Mouse (Mus musculus): ENCODE measurements at regions not wholly inside any gene's neighbourhood (a gene's known extent, or its start where the extent isn't known, plus 50 kb on each side); places are given as distances from the start of the nearest gene placed in this dataset.
"Not testable (repeated sequence)": the region's sequence is repeated elsewhere in the genome, so short reads cannot be mapped to it uniquely, and the experiment has no call there.

DNA sequence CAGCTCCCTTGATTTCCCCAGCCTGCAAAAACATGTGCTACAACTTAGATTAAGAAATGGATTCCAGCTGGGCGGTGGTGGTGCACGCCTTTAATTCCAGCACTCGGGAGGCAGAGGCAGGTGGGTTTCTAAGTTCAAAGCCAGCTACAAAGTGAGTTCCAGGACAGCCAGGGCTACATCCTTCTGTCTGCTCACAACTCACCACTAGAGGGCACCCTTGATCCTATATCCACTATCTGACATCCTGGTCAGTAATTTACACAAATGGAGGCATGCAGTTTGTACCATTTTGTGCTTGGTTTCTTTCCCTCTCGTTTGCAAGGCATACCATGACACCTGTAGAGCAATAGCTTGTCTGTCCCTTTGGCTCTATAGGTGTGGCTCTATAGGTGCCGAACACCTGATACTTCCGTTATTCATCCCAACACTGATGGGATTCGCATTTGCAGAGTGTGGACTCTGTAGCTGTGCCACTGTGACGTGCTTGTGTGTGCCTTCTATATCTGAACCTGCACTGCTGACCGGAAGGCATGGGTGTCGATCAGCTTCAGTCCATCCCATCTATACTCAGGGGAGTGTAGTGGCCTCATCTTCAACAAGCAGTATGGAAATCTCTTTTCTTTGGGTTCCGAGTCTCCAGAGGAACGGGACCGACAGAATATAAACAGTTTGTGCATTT is 108.4 kb upstream of the Spata13 start:
- DNase-seq (ENCODE audit: low read depth, low spot score) = peak; percentile 61

GRCm38 (mm10) chr14:60525979-60526378 is 107.8 kb upstream of the Spata13 start:
- no peak for DNase-seq (ENCODE audit: low read depth, low spot score)

DNA sequence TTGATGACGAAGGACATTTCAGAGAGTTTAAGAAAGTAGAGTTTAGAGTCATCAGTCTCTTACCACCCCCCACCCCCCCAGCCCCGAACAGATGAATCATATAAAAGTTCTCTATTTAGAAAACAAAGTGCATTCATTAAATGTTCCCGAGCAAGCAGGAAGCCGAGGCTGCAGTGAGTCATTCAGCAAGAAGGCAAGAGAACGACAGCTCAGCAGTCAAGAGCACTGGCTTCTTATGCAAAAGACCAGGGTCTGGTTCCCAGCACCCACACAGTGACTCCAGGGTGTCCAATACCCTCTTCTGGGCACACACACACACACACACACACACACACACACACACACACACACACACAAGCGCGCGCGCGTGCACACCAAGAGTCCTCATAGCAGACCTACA is 107.0 kb upstream of the Spata13 start:
- no peak for DNase-seq (ENCODE audit: low read depth, low spot score)

DNA sequence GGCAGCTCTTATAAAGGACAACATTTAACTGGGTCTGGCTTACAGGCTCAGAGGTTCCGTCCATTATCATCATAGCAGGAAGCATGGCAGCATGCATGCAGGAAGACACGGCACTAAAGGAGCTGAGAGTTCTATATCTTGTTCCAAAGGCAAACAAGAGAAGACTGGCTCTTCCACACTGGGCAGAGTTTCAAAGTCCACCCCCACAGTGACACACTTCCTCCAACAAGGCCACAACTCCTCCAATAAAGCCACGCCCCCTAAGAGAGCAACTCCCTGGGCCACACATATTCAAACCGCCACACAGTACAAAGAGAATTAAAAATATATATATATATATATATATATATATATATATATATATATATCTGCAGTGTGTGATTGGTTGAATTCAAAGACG is 105.8 kb upstream of the Spata13 start:
- DNase-seq (ENCODE audit: low read depth, low spot score) = no peak

DNA sequence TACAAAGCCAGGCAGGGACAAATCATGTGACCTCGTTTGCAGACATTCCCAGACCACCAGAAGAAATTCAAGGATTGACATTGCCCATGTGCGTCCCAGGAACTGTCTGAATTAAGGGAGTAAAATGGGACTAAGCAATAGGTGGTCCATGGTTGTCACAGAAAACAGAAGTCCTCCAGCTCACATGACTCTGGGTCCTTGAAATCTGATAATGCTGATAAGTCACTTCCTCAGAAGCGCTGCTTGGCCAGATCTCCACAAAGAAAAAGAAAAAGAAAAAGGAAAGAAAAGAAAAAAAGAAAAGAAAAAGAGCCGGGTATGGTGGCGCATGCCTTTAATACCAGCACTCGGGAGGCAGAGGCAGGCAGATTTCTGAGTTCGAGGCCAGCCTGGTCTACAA is 105.3 kb upstream of the Spata13 start:
- DNase-seq (ENCODE audit: low read depth, low spot score) = no peak

DNA sequence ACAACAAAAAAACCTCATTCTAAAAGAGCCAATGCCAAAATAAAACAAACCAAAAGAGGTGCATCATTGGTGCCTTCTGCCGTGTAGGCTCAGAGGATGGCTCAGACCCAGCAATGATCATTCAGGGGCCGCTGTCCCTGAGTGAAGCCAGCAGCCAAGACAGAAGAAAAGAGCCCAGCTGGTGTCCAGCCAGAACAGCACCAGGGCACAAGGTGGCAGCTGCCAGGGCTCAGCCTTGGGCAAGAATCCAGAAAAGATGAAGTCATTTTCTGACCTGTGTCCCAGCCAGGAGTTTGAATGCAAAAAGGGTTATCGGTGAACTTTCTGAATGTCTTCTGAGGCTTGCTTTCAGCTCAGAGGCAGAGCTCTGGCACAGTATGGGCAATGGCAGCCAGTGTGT is 104.8 kb upstream of the Spata13 start:
- no peak for DNase-seq (ENCODE audit: low read depth, low spot score)

- DNase-seq (ENCODE audit: low read depth, low spot score) = no peak
Measured at GRCm38 (mm10) chr14:60529646-60530347, 104.0 kb upstream of the Spata13 start.

DNA sequence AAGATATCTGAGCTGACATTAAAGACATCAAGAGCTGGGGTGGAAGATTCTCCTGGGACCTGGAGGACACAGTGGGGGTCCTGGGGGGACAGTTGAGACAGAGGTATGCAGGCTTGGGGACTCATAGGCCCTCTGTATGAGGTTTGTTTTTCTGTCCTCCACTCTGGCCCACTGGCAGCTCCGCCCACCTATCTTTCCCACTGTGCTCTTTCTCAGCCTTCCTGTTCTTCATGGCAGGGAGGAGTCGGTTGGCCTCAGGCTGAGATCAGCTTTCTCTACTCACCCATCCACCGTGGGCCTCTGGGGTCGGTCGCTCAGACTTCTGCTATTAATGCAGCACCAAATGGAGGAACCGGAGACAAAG is 103.5 kb upstream of the Spata13 start:
- DNase-seq (ENCODE audit: low read depth, low spot score) = no peak

DNA sequence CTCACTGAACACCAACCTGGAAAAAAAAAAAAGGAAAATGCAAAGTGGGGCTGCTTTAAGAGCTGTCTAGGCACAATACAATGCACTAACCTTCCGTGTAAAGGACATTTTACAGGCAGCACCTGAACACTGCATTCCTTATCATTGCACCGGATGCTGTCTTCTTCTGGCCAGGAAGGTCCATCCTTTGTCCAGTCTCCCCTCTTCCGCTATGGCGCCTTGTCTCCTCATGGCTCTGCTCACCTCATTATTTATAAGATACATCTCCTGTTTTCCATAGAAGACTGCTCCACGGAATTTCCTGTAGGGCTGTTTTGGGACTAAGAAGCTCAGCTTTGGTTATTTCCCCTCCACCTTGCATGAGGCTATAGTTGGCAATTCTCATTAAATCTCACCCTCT is 102.8 kb upstream of the Spata13 start:
- DNase-seq (ENCODE audit: low read depth, low spot score) = no peak

- no peak for DNase-seq (ENCODE audit: low read depth, low spot score)
Measured at GRCm38 (mm10) chr14:60531766-60532165, 102.0 kb upstream of the Spata13 start.

DNA sequence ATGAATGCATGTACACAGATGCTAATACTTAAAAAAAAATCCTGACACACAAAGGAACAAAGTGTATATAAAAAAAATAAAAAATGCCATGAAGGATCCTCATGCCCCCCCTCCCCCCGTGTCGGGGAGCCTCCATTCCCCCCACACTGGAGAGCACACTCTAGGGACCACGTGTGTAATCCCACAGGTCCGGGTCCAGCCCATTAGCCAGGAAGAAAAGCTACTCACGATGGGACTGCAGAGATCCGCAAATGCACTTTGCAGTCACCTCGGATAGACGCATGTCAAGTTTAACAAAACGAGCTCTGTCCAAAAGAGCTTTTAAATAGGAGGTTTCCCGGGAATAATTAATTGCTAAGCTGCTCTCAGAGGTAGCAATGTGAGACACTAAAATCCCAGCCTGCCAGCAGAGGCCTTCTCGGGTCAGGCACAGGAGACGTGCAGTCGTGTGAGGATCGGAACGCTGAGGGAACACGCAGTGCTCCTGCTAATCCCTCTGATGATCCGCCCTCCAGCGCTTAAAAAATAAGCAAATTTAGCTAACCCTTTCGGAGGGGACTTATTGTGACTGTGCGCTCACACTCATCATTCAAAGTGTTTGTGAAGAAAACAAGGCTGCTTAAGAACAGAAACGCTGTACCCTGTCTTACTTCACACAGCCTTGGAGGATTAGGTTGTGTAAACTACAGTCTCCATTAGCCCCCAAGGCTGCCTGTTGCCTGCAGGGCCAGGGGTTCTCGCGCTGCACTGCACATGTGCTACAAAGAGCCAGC is 100.2 kb upstream of the Spata13 start:
- no peak for DNase-seq (ENCODE audit: low read depth, low spot score)

- DNase-seq (ENCODE audit: low read depth, low spot score) = no peak
Measured at GRCm38 (mm10) chr14:60539040-60539439, 94.8 kb upstream of the Spata13 start.

GRCm38 (mm10) chr14:60540111-60540510 is 93.7 kb upstream of the Spata13 start:
- no peak for DNase-seq (ENCODE audit: low read depth, low spot score)

- no peak for DNase-seq (ENCODE audit: low read depth, low spot score)
Measured at GRCm38 (mm10) chr14:60541596-60541995, 92.2 kb upstream of the Spata13 start.

GRCm38 (mm10) chr14:60544767-60545166 is 89.0 kb upstream of the Spata13 start:
- DNase-seq (ENCODE audit: low read depth, low spot score) = no peak

DNA sequence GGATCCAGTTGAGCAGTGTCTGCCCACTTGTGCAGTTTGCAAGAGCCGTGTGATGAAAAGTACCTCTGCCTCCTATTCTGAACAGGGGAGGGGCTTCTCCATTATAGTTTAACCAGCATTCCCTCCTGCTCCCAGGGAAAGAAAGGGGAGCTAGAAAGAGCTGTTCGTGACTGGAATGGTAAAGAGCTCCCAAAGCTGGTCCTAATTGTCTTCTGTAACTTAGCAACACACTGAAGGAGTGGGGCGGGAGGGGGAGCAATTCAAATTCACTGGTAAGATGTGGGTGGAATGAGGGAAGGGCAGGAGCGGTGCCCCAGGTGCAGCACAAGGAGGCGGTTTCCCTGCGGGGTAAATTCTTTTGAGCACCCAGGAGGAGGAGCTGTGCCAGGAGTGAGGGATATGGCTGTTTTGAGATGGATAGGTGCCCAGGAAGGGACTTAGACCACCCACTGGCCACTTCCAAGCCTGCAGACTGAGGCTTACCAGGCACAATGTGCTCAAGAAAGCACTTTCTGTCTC is 79.5 kb upstream of the Spata13 start:
- DNase-seq (ENCODE audit: low read depth, low spot score) = no peak

DNA sequence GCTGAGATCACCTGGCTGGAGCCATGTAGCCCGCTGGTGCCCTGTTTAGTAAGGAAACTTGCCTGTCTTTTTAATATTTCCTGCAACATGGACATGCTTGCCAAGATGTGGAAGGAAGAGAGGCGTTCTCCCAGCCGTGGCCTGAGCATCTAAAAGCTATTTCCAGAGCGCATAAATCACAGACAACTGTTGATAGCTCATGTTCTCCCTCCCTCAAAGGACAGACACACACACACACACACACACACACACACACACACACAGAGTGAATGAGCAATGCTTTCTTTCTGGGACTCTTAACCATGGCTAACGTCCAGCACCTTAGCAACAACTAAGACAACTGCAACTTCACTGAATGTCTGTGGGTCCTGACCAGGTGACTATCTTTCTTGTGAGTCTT is 77.3 kb upstream of the Spata13 start:
- no peak for DNase-seq (ENCODE audit: low read depth, low spot score)

- no peak for DNase-seq (ENCODE audit: low read depth, low spot score)
Measured at GRCm38 (mm10) chr14:60557020-60557419, 76.8 kb upstream of the Spata13 start.

DNA sequence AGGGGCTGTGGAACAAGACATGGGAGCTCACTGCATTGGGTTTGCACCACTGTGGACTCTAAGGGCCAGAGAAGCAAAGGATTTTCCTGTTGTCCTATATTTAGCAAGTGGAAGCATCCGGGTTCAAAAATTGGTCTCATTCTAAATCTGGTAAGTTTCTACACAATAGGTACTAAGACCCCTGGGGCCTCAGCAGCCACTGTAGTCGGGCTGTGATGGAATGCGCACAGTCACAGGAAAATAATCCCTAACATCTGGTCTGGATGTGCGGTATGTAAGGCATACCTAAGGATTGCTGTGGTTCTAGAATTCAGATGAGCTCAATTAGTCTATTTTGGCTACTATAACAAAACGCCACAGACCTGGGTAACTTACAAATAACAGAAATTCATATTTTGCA is 74.4 kb upstream of the Spata13 start:
- DNase-seq (ENCODE audit: low read depth, low spot score) = no peak

DNA sequence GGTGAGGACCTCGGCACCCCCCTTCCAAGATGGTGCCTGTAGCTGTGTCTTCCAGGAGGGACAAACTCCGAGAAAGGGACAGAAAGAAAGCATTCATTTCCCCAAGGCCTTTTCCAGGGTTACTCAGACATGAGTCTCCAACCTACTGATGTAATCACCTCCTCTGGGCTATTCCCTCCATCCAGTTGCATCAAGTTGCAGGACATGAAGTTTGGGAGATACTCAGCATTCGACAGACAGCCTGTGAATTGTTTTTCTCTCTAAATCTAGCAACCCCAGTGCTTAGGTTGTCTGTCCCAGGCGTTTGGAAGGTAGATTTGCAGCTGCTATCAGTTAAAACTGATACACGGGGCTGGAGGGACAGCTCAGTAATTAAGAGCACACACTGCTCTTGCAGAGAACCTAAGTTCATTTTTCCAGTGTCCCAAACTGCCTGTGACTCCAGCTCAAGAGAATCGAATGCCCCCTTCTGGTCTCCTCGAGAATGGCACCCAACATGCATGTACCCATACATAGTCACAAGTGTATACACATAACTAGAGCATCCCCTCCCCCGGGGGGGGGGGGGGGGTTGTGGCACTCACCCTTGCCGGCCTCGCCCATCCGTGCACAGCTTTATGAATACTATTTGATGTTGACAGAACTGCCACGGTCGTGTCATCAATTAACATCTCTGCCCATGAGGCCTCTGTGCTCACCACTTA is 73.8 kb upstream of the Spata13 start:
- no peak for DNase-seq (ENCODE audit: low read depth, low spot score)

GRCm38 (mm10) chr14:60576281-60576680 is 57.5 kb upstream of the Spata13 start:
- no peak for DNase-seq (ENCODE audit: low read depth, low spot score)

DNA sequence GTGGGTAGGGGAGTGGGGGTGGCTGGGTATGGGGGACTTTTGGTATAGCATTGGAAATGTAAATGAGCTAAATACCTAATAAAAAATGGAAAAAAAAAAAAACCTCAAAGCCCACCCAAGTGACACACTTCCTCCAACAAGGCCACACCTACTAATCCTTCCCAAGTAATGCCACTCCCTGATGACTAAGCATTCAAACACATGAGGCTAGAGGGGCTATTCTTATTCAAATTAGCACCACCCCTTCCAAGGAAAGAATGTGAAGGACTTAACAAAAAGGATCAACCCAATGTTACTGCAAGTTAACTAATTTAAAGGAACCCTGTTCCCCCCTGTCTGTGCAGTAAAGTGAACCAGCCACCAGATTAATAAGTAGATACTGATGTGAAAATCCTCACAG is 53.7 kb upstream of the Spata13 start:
- not testable (repeated sequence) for DNase-seq (ENCODE audit: low read depth, low spot score)

All from retina, adult 2 months (tissue).